Mouse (Mus musculus): ENCODE results near the gene Agap1.

Gene Agap1

DNA sequence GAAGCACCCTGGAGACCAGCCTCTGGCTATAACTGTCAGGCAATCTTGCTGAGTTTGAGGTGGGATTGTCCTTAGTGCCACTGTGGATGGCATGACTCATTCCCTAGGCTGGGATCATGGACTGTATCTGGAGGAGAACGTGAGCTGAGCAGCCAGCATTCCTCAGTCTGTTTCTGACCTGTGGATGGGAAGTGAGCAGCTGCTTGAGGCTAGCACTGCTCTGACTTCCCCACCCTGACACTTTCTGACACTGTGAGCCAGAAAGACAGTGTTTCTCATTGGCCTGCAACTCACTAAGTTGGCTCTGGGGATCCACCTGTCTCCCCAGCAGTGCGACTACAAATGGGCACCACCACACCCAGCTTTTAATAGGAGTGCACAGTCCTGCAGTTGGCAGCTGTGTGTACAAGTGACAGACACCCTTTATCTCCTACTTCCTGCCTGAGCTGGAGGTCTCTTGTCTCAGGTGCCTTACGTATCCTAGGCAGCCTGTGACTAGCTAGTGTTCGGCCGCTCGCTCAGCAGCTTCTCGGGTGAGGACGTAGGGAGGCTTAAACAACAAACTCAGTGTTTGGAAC is 55.2 kb downstream of the Agap1 start:
- no peak for DNase-seq

GRCm38 (mm10) chr1:89510731-89511130 is 56.1 kb downstream of the Agap1 start:
- no peak for DNase-seq

- DNase-seq: no peak
Measured at GRCm38 (mm10) chr1:89513616-89514283, 59.1 kb downstream of the Agap1 start.

GRCm38 (mm10) chr1:89515808-89516560 is 61.4 kb downstream of the Agap1 start:
- DNase-seq: peak; percentile 45

DNA sequence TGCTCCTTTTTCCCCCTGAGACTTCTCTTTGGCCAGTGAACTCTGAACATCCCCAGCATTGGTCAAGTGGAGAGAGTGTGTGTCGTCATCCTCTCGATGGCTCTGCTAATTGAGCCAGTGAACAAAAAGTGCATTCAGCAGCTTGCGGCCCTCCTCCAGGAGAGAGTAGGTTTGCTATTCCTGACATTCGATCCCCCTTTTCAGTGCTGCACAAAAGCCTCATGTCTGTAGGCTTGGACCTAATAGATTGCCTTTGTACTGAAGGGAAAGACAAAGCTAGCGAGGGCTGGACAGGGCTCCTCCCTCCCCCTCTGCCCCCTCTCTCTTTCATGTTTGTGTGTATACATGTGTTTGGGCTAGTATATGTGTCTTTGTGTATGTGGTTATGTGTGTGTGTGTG is 63.2 kb downstream of the Agap1 start:
- DNase-seq: no peak

DNA sequence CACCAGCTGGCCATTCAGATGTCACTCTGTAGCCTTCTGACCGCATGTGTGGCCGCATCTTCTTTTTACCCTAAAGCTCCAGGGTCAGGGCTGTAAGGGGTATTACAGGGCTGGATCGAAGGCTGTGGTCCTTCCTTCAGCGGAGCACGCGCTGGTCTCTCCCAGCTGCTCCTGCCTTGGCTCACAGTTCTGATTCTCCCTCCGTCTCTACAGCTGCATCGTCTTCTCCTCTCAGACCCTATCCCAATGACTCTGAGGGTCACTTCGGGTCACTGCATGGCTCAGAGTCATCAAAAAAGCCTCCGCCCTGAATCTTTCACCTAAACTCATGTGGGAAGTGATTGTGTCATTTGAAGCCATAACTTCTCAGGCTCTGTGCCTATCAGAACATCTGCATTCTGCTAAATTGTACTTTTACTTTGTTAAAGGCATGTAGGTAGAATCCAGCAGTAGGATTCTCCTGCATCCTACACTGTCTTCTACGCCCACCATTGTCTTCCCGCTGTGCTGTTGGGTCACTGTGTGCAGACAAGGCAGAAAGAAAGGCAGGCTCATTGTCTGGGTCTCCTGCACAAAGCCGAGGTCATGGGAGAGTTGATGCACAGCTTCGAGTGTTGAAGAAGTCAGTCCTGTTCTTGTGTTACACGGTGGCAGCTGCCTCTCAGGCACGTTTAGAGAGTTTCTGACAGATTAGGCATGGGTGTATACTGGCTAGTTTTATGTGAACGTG is 65.5 kb downstream of the Agap1 start:
- no peak for DNase-seq

- DNase-seq: no peak
Measured at GRCm38 (mm10) chr1:89521406-89521805, 66.8 kb downstream of the Agap1 start.

DNA sequence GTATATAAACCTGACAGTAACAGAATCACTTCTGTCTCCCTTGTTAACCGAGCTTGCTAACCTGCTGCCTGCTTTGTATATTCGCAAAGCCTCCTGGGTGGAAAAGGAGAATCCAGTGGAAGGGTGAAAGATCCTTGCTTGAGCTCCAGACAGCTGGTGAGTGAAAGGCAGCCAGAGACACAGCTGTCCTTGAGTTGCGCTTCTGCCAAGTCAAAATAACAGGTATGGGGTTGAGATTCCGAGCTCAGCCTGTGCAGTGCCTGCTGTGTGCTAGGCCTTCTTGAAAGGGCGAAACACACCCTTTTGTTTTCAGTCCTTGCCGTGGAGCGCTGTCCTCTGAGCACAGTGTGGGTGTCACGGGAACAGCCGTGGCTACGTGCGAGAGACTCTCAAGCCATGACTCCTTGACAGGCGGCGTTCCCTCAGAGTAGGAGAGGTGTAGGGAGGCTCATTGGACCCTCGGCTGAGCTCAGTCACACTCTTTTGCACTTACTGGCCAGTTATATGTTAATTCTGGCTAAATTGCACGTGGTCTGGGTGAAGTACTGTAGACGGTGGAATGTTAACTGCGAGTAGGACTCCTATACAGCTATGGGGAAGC is 67.4 kb downstream of the Agap1 start:
- no peak for DNase-seq

- DNase-seq: peak; percentile 96
Measured at GRCm38 (mm10) chr1:89524369-89524768, 69.8 kb downstream of the Agap1 start.

- no peak for DNase-seq
Measured at GRCm38 (mm10) chr1:89524998-89525397, 70.4 kb downstream of the Agap1 start.

DNA sequence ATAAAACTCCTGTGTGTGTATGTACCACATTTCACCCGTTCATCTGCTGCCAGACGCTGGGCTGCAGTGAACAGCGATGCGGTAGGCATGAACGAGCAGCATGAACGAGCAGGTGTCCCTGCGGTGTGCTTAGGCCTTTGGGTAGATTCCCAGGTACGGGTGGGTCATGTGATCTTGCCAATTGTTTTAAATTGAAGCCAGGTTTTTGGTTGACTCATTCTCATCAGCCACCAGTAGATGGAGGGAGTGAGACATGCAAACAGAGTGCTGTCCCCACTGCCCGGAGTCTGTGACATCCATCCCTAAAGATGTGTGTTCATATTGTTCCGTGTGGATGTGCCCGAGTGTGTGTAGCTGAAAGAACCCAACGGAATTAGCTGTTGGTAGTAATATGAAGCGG is 71.2 kb downstream of the Agap1 start:
- DNase-seq: peak; percentile 81

DNA sequence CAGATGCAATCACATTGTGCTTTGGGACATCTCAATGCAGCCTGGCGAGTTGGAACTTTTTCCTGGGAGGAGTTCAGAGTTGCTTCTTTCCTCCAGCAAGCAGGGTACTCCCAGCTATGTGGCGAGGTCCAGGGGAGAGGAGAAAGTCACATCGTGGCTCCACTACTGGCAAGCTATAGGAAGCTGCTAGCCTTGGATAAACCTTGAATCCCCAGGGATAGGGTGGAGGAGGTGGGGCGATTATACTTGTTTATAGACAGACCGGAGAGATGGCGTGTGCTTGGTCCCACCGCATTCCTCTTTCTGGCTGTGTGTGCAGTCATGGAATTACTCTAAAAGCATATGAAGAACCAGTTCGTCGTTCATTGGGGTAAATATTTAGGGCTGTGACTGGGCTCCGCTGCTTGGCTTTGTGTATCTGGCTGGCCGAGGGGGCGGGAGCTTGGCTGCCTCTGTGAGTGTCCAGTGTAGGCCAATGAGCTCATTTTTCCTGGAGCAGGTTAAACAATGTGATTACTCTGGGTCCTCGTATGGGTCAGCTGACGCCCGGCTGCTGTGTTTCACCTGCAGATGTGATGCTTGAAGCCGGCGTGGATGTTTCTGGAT is 74.2 kb downstream of the Agap1 start:
- peak; percentile 81 for DNase-seq

- DNase-seq: no peak
Measured at GRCm38 (mm10) chr1:89533702-89534101, 79.1 kb downstream of the Agap1 start.

DNA sequence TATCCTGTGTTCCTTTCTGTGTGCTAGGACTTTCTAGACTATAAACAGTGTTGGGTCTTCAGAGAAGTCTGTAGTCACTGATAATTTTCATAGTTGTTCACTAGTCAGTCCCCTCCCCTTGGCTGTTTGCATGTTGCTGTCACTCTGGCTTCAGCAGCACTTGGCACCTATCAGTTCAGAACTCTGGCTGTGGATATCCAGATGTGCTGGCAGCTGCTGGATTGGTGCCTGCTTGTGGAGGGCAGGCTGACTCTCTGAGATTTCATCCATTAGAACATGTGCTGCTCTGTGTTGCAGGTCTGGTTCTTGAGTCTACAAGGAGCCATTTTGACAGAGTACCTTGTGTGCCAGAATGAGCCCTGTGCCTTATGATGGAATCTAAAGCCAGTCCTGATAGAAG is 80.6 kb downstream of the Agap1 start:
- DNase-seq: no peak

DNA sequence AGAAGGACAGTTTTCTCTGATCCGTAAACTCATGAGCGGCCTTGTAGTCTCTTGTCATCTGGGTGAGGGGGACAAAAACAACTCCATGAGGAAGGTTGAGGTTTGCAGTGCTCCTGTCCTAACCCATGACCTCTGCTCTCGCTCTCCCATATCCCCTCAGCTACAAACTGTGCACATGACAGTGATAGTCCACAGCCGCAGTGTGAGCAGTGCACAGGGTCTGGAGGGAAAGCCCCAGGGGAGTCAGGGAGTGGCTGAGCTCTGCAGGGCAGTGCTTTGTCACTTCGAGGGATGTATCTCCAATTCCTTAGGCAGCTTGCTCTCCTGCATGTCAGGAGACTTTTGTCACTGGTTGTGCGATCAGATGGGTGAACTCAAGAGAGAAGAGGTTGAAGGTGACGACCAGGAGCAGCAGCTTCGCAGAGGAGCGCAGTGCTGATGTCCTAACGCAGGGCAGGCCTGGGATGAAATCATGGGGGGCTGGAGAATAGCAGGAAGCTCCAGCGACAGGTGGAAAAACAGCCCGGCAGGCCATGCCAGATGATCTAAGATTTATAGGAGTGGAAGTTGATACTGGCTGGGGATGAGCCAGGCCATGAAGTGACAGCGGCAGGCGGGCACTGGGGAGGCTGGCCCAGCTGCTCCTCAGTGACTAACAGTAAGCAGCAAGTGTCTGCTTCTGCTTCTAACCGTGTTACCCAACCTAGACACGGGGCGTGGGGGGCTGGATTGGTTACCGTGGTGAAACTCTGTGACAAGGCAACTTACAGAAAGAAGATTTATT is 83.7 kb downstream of the Agap1 start:
- DNase-seq: no peak

- no peak for DNase-seq
Measured at GRCm38 (mm10) chr1:89539127-89539526, 84.5 kb downstream of the Agap1 start.

- no peak for DNase-seq
Measured at GRCm38 (mm10) chr1:89541151-89541550, 86.5 kb downstream of the Agap1 start.

DNA sequence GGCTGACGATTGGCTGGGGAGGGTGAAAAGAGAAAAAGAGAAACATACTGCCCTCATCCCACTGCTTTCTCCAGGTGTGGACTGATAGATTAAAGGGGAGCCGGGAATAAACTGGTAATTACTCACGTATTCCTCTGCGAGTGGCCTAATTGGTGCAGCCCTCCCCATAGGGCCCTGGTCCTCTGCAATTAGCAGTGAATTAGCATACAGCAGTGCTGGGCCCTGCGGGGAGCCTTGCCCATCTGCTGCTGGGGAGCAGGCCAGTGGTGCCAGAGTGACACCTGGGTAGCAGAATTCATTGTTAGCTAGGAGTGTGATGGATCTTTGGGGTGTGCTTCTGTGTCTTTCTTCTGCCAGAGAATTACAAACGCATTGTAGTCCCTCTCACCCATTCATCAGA is 87.9 kb downstream of the Agap1 start:
- DNase-seq: no peak

DNA sequence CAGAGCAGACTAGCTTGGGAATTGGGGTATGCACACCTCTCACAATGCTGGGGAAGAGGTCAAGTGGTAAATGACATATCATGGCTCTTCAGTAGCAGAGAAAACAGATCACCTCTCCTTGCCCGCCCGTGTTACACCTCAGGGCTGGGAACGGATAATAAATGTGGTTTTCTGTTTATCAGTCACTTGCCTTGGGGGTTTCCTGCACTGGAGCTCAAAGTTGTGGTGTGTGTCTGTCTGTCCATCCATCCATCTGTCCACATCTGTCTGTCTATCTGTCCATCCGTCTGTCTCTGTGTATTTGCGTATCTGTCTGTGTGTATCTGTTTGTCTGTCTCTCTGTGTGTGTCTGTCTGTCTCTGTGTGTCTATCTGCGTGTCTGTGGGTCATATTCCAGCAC is 88.7 kb downstream of the Agap1 start:
- DNase-seq: no peak

GRCm38 (mm10) chr1:89544094-89544493 is 89.5 kb downstream of the Agap1 start:
- no peak for DNase-seq

- DNase-seq: no peak
Measured at GRCm38 (mm10) chr1:89545099-89545498, 90.5 kb downstream of the Agap1 start.

Measured in lung, postnatal 36 days (tissue).